Mouse (Mus musculus): ENCODE measurements around the gene Atad2b. TPM values are rescaled to one million over a fixed set of nuclear protein-coding genes. Genes with fewer than 3 reads are reported as not detected.

Atad2b gene
- polyA plus RNA-seq, 1 experiment, result 2.3 TPM

GRCm38 (mm10) chr12:4911716-4912115 is 5.4 kb upstream of the Atad2b start:
- H3K79me2 ChIP-seq (ENCODE audit: control insufficient read depth, insufficient read depth), result peaks cover 3% of the 10 kb centered on the region
- no peaks in the 10 kb centered on the region for H3K27me3 ChIP-seq (ENCODE audit: control insufficient read depth, insufficient read depth, insufficient read length)
- no peak overlapping the region for H3ac ChIP-seq (ENCODE audit: control insufficient read depth, insufficient read length, low read depth)
- no peaks in the 10 kb centered on the region for H3K36me3 ChIP-seq (ENCODE audit: control insufficient read depth, insufficient read depth)
- no peak overlapping the region for H3K4me3 ChIP-seq (ENCODE audit: insufficient read depth, poor library complexity, severe bottlenecking)
- H3K79me3 ChIP-seq (ENCODE audit: low read depth), result no peaks in the 10 kb centered on the region
- TF ChIP-seq FOSL1 (IDR thresholded peaks at IDR 0.05; ENCODE audit: insufficient read depth, low read length, poor library complexity, severe bottlenecking) (no peak), MYOD1 (IDR thresholded peaks at IDR 0.05; ENCODE audit: control insufficient read depth, insufficient read length, low read depth) (no peak), MAX (IDR thresholded peaks at IDR 0.05) (no peak), MYOG (IDR thresholded peaks at IDR 0.05; ENCODE audit: control insufficient read depth, extremely low read depth, insufficient read length) (no peak), CEBPB (IDR thresholded peaks at IDR 0.05; ENCODE audit: low read depth) (no peak), CTCF (IDR thresholded peaks at IDR 0.05; ENCODE audit: control insufficient read depth, insufficient read depth, insufficient read length) (no peak), USF1 (IDR thresholded peaks at IDR 0.05; ENCODE audit: low read depth) (no peak)

DNA sequence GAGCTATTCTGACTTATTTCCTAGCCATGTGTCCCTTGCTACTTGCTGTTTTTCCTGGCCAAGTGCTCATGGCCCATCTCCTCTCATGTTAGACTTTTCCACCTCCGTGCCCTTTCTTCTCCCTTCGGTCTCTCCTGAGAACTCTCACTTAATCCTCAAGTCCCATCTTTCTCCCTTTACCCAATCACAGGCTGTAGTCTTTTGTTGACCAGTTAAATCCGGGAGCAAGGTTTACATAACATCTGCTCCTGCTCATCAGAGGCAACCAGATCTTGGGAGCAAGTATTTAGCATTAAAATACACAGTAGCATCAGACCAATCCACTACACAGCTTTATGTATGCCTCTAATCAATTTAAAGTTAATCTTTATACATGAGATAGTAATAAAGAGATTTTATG is 2.7 kb upstream of the Atad2b start:
- Histone ChIP-seq H3K27me3 (ENCODE audit: control insufficient read depth, insufficient read depth, insufficient read length) (no peaks in the 10 kb centered on the region), H3ac (ENCODE audit: control insufficient read depth, insufficient read length, low read depth) (no peak overlapping the region), H3K79me2 (ENCODE audit: control insufficient read depth, insufficient read depth) (peaks cover 22% of the 10 kb centered on the region), H3K79me3 (ENCODE audit: low read depth) (peaks cover 15% of the 10 kb centered on the region), H3K36me3 (ENCODE audit: control insufficient read depth, insufficient read depth) (no peaks in the 10 kb centered on the region), H3K4me3 (ENCODE audit: insufficient read depth, poor library complexity, severe bottlenecking) (no peak overlapping the region)
- TF ChIP-seq FOSL1 (IDR thresholded peaks at IDR 0.05; ENCODE audit: insufficient read depth, low read length, poor library complexity, severe bottlenecking) (no peak), CEBPB (IDR thresholded peaks at IDR 0.05; ENCODE audit: low read depth) (no peak), CTCF (IDR thresholded peaks at IDR 0.05; ENCODE audit: control insufficient read depth, insufficient read depth, insufficient read length) (no peak), MYOD1 (IDR thresholded peaks at IDR 0.05; ENCODE audit: control insufficient read depth, insufficient read length, low read depth) (no peak), MYOG (IDR thresholded peaks at IDR 0.05; ENCODE audit: control insufficient read depth, extremely low read depth, insufficient read length) (no peak), MAX (IDR thresholded peaks at IDR 0.05) (no peak), USF1 (IDR thresholded peaks at IDR 0.05; ENCODE audit: low read depth) (no peak)

- Histone ChIP-seq H3K36me3 (ENCODE audit: control insufficient read depth, insufficient read depth) (no peaks in the 10 kb centered on the region), H3K4me3 (ENCODE audit: insufficient read depth, poor library complexity, severe bottlenecking) (no peak overlapping the region), H3ac (ENCODE audit: control insufficient read depth, insufficient read length, low read depth) (no peak overlapping the region), H3K79me2 (ENCODE audit: control insufficient read depth, insufficient read depth) (peaks cover 27% of the 10 kb centered on the region), H3K79me3 (ENCODE audit: low read depth) (peaks cover 19% of the 10 kb centered on the region), H3K27me3 (ENCODE audit: control insufficient read depth, insufficient read depth, insufficient read length) (no peaks in the 10 kb centered on the region)
- no peak for TF ChIP-seq CEBPB (IDR thresholded peaks at IDR 0.05; ENCODE audit: low read depth)
- no peak for TF ChIP-seq MYOD1 (IDR thresholded peaks at IDR 0.05; ENCODE audit: control insufficient read depth, insufficient read length, low read depth)
- no peak for TF ChIP-seq MYOG (IDR thresholded peaks at IDR 0.05; ENCODE audit: control insufficient read depth, extremely low read depth, insufficient read length)
- TF ChIP-seq FOSL1 (IDR thresholded peaks at IDR 0.05; ENCODE audit: insufficient read depth, low read length, poor library complexity, severe bottlenecking), result no peak
- TF ChIP-seq MAX (IDR thresholded peaks at IDR 0.05), result no peak
- TF ChIP-seq CTCF (IDR thresholded peaks at IDR 0.05; ENCODE audit: control insufficient read depth, insufficient read depth, insufficient read length), result no peak
- no peak for TF ChIP-seq USF1 (IDR thresholded peaks at IDR 0.05; ENCODE audit: low read depth)
These were observed 2.2 kb upstream of the Atad2b start for GRCm38 (mm10) chr12:4914944-4915343.

DNA sequence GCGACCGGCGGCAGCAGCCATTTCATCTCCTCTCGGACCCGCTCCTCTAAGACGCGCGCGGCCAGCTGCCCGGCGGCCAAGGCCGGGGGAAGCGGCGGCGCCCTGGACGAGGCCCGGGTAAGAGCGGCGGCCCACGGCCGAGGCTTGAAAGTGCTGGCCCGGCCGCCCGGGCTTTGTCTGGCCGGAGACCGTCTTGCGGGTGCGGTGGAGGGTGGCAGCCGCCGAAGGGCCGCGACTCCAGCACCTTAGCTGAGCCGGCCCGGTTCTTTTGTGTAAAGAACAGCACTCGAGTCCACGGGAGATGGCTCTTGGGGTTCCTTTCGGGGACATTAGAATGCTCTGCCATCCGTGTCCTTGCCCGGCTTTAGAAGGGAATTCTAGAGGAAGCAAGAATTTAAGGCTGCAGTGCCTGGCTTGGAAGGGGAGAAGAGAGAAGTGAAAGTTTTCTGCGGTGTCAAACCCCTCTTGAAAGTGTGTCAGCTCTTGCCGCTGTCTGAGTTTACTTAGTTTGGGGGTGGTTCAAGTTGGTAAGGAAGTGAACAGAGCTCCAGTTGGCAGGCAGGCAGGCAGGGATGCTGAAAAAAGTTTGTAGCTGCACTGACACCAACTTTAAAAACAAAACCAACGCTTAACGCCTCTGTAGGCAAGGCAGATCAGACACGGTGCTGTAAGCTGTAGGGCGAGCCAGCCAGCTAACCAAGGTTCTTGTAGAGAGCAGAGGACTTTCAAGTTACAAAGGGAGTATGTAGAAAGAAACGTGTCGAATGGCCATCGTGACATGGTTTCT is 845 bp downstream of the Atad2b start:
- H3K4me3 ChIP-seq (ENCODE audit: insufficient read depth, poor library complexity, severe bottlenecking), result peak overlapping the region; percentile 68
- TF ChIP-seq CEBPB (IDR thresholded peaks at IDR 0.05; ENCODE audit: low read depth), result no peak
- TF ChIP-seq CTCF (IDR thresholded peaks at IDR 0.05; ENCODE audit: control insufficient read depth, insufficient read depth, insufficient read length), result no peak
- TF ChIP-seq MYOG (IDR thresholded peaks at IDR 0.05; ENCODE audit: control insufficient read depth, extremely low read depth, insufficient read length), result no peak
- peaks cover 58% of the 10 kb centered on the region for H3K79me2 ChIP-seq (ENCODE audit: control insufficient read depth, insufficient read depth)
- H3K79me3 ChIP-seq (ENCODE audit: low read depth), result peaks cover 48% of the 10 kb centered on the region
- peak overlapping the region; percentile 99 for H3ac ChIP-seq (ENCODE audit: control insufficient read depth, insufficient read length, low read depth)
- H3K36me3 ChIP-seq (ENCODE audit: control insufficient read depth, insufficient read depth), result peaks cover 4% of the 10 kb centered on the region
- no peaks in the 10 kb centered on the region for H3K27me3 ChIP-seq (ENCODE audit: control insufficient read depth, insufficient read depth, insufficient read length)

DNA sequence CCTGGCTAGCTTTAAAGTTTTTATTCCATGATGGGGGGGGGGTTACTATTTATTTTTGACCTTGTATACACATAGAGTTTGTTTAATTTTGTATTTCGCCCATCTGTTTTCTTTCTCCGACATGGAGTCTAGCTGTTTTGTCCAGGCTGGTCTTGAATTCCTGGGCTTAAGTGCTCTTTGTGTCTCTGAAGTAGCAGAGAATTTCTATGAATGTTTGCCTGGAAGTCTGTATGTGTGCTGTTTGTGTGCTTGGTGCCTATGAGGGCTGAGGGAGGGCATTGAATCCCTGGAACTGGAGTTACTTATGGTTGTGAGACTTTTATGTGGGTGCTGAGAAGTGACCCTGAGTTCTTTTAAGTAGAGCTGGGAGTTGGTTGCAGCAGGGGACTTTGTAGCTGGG is 11.0 kb downstream of the Atad2b start:
- H3K4me3 ChIP-seq (ENCODE audit: insufficient read depth, poor library complexity, severe bottlenecking), result no peak overlapping the region
- no peaks in the 10 kb centered on the region for H3K36me3 ChIP-seq (ENCODE audit: control insufficient read depth, insufficient read depth)
- no peak overlapping the region for H3ac ChIP-seq (ENCODE audit: control insufficient read depth, insufficient read length, low read depth)
- TF ChIP-seq CEBPB (IDR thresholded peaks at IDR 0.05; ENCODE audit: low read depth) (no peak), MYOG (IDR thresholded peaks at IDR 0.05; ENCODE audit: control insufficient read depth, extremely low read depth, insufficient read length) (no peak)
- H3K79me3 ChIP-seq (ENCODE audit: low read depth), result peaks cover 65% of the 10 kb centered on the region
- no peaks in the 10 kb centered on the region for H3K27me3 ChIP-seq (ENCODE audit: control insufficient read depth, insufficient read depth, insufficient read length)
- H3K79me2 ChIP-seq (ENCODE audit: control insufficient read depth, insufficient read depth), result peaks cover 92% of the 10 kb centered on the region
